Mouse (Mus musculus) CH12.LX (cell line): ENCODE measurements around the gene Fbxo11.

Experiments used
- EP300 ChIP-seq: IDR thresholded peaks from 2 replicates; pipeline ENCODE4 v1.6.1; 2011; ENCODE audit warnings: low read length, improper control_type of control experiment
- HCFC1 ChIP-seq: IDR thresholded peaks from 2 replicates; pipeline ENCODE4 v1.6.1; 2012; ENCODE audit warnings: low read depth, mild to moderate bottlenecking, inconsistent platforms, low read length, improper control_type of control experiment
- MAZ ChIP-seq: IDR thresholded peaks from 2 replicates; pipeline ENCODE4 v1.6.1; 2012; ENCODE audit warnings: low read depth, mild to moderate bottlenecking, inconsistent platforms, low read length, improper control_type of control experiment, moderate library complexity
- SIN3A ChIP-seq: IDR thresholded peaks from 2 replicates; pipeline ENCODE4 v1.6.1; 2012; ENCODE audit warnings: low read length, improper control_type of control experiment, inconsistent platforms
- UBTF ChIP-seq: IDR thresholded peaks from 2 replicates; pipeline ENCODE4 v1.6.1; 2012; ENCODE audit warnings: low read depth, mild to moderate bottlenecking, inconsistent platforms, low read length, improper control_type of control experiment, moderate library complexity

GRCm38 (mm10) chr17:88096809-88097399, 31.8 kb upstream of the Fbxo11 start:
- TF ChIP-seq HCFC1 (no peak), SIN3A (peak; percentile 11; the same call in 1 of the 2 replicates), EP300 (no peak), MAZ (0 out of 2 replicates have a peak, but pooled peaks have one; percentile 29), UBTF (no peak)
